Mouse (Mus musculus) lung, postnatal 4 days (tissue): ENCODE results near the gene Acot9.
A peak's percentile ranks its signal among the peaks of the same experiment; 100 is the strongest.

Experiments
- DNase-seq, 2 experiments: peaks; one replicate each; pipeline ENCODE4 v3.0.0; 2021

Gene Acot9

GRCm38 (mm10) chrX:155262235-155262914 lies at the start of gene Acot9:
Gene Acot9 (plus strand): TSS chrX:155262443.
- DNase-seq: peak; percentile 91 to 95

GRCm38 (mm10) chrX:155214291-155215136 lies 47.7 kb upstream of the Acot9 start:
- DNase-seq: peak in 1 of 2 experiments; percentile 5

- peak; percentile 31 to 44 for DNase-seq
These were observed 46.6 kb upstream of the Acot9 start for GRCm38 (mm10) chrX:155215501-155216248.

GRCm38 (mm10) chrX:155216271-155216670 lies 46.0 kb upstream of the Acot9 start, which contains the start of gene Sat1:
Gene Sat1 (minus strand): TSS chrX:155216449.
- peak; percentile 93 to 96 for DNase-seq

- DNase-seq: no peak
These were observed 44.0 kb upstream of the Acot9 start for GRCm38 (mm10) chrX:155218277-155218676.

- no peak for DNase-seq
These were observed 5.4 kb upstream of the Acot9 start for GRCm38 (mm10) chrX:155256856-155257255.

- no peak for DNase-seq
These were observed 641 bp downstream of the Acot9 start for GRCm38 (mm10) chrX:155262915-155263252.

GRCm38 (mm10) chrX:155278483-155278882 lies 16.2 kb downstream of the Acot9 start:
- no peak for DNase-seq

- no peak for DNase-seq
These were observed 18.3 kb downstream of the Acot9 start for GRCm38 (mm10) chrX:155280427-155281044.

- no peak for DNase-seq
These were observed 44.1 kb downstream of the Acot9 start for GRCm38 (mm10) chrX:155306390-155306789.

- DNase-seq: peak in 1 of 2 experiments; percentile 12
These were observed 55.8 kb downstream of the Acot9 start for GRCm38 (mm10) chrX:155318005-155318404.

GRCm38 (mm10) chrX:155337567-155337904 lies 75.3 kb downstream of the Acot9 start:
- no peak for DNase-seq

- peak; percentile 87 to 91 for DNase-seq
These were observed 75.9 kb downstream of the Acot9 start for GRCm38 (mm10) chrX:155337905-155338721.

GRCm38 (mm10) chrX:155340654-155341053 lies 78.4 kb downstream of the Acot9 start, which contains the start of gene Prdx4:
Gene Prdx4 (minus strand): TSS chrX:155340754.
- no peak for DNase-seq

GRCm38 (mm10) chrX:155346249-155346648 lies 84.0 kb downstream of the Acot9 start:
- no peak for DNase-seq
